Mouse (Mus musculus) embryonic facial prominence, embryonic 11.5 days (tissue): Measurements from ENCODE around the gene Pklr. TPM values are rescaled to one million over a fixed set of nuclear protein-coding genes. Genes with fewer than 3 reads are reported as not detected.

Experiments
- ATAC-seq: fragments of 200-750 bp; cut with Nextera tagmentation; replicated peaks from 2 replicates; pipeline ENCODE4 v1.8.0; 2017; ENCODE audit warnings: low read depth; ENCODE audit not compliant: insufficient number of reproducible peaks, low FRiP score, low TSS enrichment
- DNase-seq: peaks from one replicate; pipeline ENCODE4 v3.0.0-alpha.2; 2015; ENCODE audit warnings: low spot score
- H3K27ac ChIP-seq: fragments of 300-500 bp; sonication (generic); replicated peaks from 2 replicates; pipeline ENCODE4 v1.5.1; 2014; ENCODE audit warnings: mild to moderate bottlenecking, low read depth, low read length, control low read depth
- H3K27me3 ChIP-seq: fragments of 300-500 bp; sonication (generic); 2 replicates; pipeline ENCODE4 v1.6.1; 2014; ENCODE audit warnings: mild to moderate bottlenecking, low read length, moderate library complexity, mixed read lengths; ENCODE audit not compliant: control insufficient read depth, insufficient read depth
- H3K36me3 ChIP-seq: fragments of 300-500 bp; sonication (generic); replicated peaks from 2 replicates; pipeline ENCODE4 v1.6.1; 2014; ENCODE audit warnings: low read depth, mild to moderate bottlenecking, low read length, moderate library complexity, mixed read lengths; ENCODE audit not compliant: control insufficient read depth, insufficient read depth
- H3K4me1 ChIP-seq: fragments of 300-500 bp; sonication (generic); 2 replicates; pipeline ENCODE4 v1.6.1; 2014; ENCODE audit warnings: low read length, mixed read lengths; ENCODE audit not compliant: control insufficient read depth, insufficient read depth
- H3K4me2 ChIP-seq: fragments of 300-500 bp; sonication (generic); 2 replicates; pipeline ENCODE4 v1.6.1; 2014; ENCODE audit warnings: low read depth, mild to moderate bottlenecking, control low read depth, low read length, moderate library complexity
- H3K4me3 ChIP-seq: fragments of 300-500 bp; sonication (generic); 2 replicates; pipeline ENCODE4 v1.5.1; 2014; ENCODE audit warnings: low read depth, low read length, control low read depth
- H3K9ac ChIP-seq: fragments of 300-500 bp; sonication (generic); replicated peaks from 2 replicates; pipeline ENCODE4 v1.6.1; 2014; ENCODE audit warnings: mild to moderate bottlenecking, control low read depth, low read length
- H3K9me3 ChIP-seq: fragments of 300-500 bp; sonication (generic); replicated peaks from 2 replicates; pipeline ENCODE4 v1.6.1; 2016; ENCODE audit warnings: mild to moderate bottlenecking, low read length, inconsistent platforms, mixed read lengths; ENCODE audit not compliant: control insufficient read depth
- WGBS: fragments of 180-500 bp; shearing (Covaris S2); extraction: QIAGEN DNeasy Blood & Tissue Kit; methylation state at CpG from one replicate; pipeline ENCODE4 v1.1.7; 2014; 5-methylcytosine and 5-hydroxymethylcytosine counted together
- polyA plus RNA-seq: library from polyadenylated mRNA; unstranded; fragments of >200 nt; fragmentation: Nextera tagmentation; extraction: Ambion mirVana; gene quantifications from 2 replicates; pipeline ENCODE4 v1.2.1, GENCODE M21; 2014

Gene Pklr
- polyA plus RNA-seq, 1 experiment from 2014 or later: 1.5 TPM

DNA sequence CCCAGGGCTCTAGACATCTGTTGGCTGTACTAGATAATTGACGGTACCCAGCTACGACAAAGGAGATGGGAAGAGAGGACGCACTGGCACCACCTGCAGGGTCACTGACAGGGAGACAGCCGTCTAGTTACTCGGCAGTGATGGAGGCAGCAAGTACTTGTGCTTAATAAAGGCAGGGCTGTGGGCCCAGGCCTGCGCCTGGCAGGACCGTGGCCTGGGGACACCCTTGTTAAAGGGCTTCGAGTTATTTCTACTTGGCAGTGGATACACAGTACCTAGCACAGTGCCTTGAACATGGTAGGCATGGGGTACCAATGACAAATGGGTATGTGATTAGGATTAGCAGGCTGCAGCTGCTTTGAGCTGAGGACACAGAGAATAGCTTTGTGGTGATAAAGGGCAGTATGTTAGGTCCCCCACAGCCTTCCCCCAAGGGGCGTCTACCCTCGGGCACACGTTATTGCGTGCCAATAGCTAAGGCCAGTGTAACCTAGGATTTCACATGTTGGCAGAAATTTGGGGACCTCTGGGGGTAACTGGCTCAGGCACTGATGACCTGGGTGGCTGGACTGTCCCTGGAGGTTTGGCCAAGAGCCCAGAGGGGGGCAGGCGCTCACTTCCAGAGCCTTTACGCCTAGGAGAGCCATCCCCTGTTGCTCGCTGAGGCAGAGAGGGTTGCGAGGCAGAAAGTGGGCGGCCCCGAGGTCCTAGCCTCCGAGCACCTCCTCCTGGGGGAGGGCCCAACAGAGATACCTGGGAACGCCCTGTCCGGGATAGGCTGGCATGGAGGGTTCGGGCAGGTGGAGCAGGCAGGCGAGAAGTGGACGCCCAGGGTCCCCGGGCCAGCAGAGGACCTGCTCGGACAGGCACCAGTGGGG lies 11.4 kb downstream of the Pklr start:
- peak overlapping the region; percentile 18; the same call in 1 of the 2 replicates for H3K9ac ChIP-seq
- H3K27me3 ChIP-seq: peaks cover 10% of the 10 kb centered on the region

DNA sequence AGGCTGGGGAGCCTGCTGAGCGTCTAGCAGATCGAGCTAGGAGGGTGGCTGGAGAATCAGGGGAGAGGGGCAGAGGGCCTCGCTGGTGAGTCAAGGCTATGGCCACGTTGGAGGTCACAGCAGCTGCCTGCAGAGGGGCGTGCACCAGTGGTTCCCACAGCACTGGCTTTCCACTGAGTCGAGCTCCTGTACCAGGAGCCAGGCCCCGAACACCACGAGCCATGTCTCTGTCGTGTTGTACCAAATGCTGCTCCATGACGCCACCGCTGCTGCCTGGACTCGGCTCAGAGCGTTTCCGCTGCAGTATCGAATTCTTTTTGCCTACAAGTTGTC lies 12.0 kb downstream of the Pklr start:
- Histone ChIP-seq H3K9ac (peak overlapping the region; percentile 18; the same call in 1 of the 2 replicates), H3K36me3 (no peaks in the 10 kb centered on the region), H3K4me2 (peak overlapping the region; percentile 57), H3K9me3 (no peaks in the 10 kb centered on the region), H3K4me1 (peaks cover 4% of the 10 kb centered on the region), H3K27ac (no peak overlapping the region), H3K27me3 (peaks cover 10% of the 10 kb centered on the region), H3K4me3 (peak overlapping the region; percentile 15)
- DNase-seq (peak; percentile 29), ATAC-seq (peak; percentile 22; the same call in 1 of the 2 replicates)
- WGBS: 8% methylated on average over 15 of the region's 15 CpGs

More for the DNA sequence above, 11.4 kb downstream of the Pklr start:
- peak; percentile 72; the same call in 1 of the 2 replicates for ATAC-seq
- Histone ChIP-seq H3K4me3 (peak overlapping the region; percentile 15), H3K36me3 (no peaks in the 10 kb centered on the region), H3K9me3 (no peaks in the 10 kb centered on the region), H3K4me1 (peaks cover 4% of the 10 kb centered on the region), H3K27ac (no peak overlapping the region), H3K4me2 (peak overlapping the region; percentile 57)
- 21% methylated on average over 26 of the region's 26 CpGs for WGBS
- DNase-seq: peak; percentile 37

DNA sequence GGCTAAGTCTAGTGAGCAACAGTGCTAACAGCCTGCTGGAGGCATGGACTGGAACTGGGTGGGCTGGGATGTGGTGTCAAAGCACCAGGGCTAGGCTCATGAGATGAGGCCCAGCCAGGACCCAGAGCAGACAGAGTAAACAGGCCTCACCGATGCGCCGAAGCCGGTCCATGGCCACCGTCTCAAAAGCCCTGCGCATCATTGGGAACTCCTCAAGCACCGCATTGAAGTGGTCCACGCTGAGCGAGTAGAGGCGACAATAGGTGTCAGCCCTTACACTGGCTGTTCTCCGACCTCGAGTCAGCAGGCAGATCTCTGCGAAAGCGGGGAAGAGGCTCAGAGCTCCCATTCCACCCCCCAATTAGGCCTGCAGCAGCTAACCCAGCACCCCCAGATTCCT lies 12.6 kb downstream of the Pklr start:
- H3K27ac ChIP-seq: no peak overlapping the region
- H3K9ac ChIP-seq: no peak overlapping the region
- peaks cover 10% of the 10 kb centered on the region for H3K27me3 ChIP-seq
- no peak overlapping the region for H3K4me3 ChIP-seq
- 71% methylated on average over 14 of the region's 14 CpGs for whole genome bisulfite sequencing
- no peaks in the 10 kb centered on the region for H3K36me3 ChIP-seq
- no peak overlapping the region for H3K4me2 ChIP-seq
- ATAC-seq (no peak), DNase-seq (no peak)
- no peaks in the 10 kb centered on the region for H3K9me3 ChIP-seq
- peaks cover 4% of the 10 kb centered on the region for H3K4me1 ChIP-seq

DNA sequence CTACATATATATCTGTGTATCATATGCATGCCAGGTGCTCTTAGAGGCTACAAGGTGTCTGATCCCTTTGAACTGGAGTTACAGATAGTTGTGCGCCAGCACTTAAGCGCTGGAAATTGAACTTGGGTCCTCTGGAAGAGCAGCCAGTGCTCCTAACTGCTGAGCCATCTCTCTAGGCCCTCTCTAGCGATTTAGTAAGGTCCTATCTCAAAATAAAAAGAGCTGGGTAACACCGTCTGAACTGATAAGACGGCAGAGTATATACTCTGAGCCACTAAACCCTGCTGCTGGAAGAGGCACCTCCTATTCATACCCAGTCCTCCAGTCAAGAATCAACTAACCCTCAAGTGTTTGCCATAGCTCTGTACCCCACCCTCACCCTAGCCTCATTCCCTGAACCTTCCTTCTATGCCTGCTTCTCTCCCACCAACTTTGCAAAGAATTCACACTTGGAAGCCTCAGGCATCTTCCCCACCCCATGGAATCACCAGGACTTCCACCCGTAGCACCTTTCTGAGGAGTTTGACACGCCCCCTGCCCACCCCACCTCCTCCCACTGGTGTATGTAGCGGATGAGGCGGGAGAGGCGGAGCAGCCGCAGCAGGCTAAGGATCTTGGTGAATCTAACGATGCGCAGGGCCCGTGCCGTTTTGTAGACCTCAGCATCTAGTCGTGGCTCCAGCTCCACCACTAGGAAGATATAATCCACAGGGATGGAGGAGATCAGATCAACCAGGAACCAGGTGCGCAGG lies 16.3 kb downstream of the Pklr start:
- H3K9ac ChIP-seq: no peak overlapping the region
- no peaks in the 10 kb centered on the region for H3K9me3 ChIP-seq
- peaks cover 8% of the 10 kb centered on the region for H3K27me3 ChIP-seq
- no peak for DNase-seq
- WGBS: 62% methylated on average over 17 of the region's 17 CpGs
- H3K4me3 ChIP-seq: no peak overlapping the region
- ATAC-seq: no peak
- H3K4me2 ChIP-seq: no peak overlapping the region
- no peak overlapping the region for H3K27ac ChIP-seq
- peaks cover 4% of the 10 kb centered on the region for H3K4me1 ChIP-seq
- H3K36me3 ChIP-seq: no peaks in the 10 kb centered on the region

DNA sequence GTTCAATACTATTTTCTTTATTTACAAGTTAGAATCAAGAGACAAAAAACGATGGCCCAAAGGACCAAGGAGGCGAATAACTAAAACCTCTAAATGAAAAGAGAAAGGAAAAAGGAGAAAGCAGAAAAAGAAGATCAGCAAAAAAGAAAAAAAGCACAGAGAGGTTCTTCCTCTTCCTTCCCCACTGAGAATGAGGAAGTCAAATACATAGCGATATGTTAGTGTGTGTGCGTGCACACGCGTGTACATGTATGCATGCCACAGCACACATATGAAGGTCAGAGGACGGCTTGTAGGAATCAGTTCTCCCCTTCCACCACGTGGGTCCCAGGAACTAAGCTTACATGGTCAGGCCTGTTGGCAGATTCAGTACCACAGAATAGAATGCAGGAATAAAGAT lies 21.0 kb downstream of the Pklr start:
- no peaks in the 10 kb centered on the region for H3K9me3 ChIP-seq
- DNase-seq: no peak
- H3K4me2 ChIP-seq: no peak overlapping the region
- WGBS: 81% methylated on average over 8 of the region's 8 CpGs
- no peak for ATAC-seq
- H3K27ac ChIP-seq: no peak overlapping the region
- no peaks in the 10 kb centered on the region for H3K27me3 ChIP-seq
- no peak overlapping the region for H3K4me3 ChIP-seq
- H3K9ac ChIP-seq: no peak overlapping the region
- H3K36me3 ChIP-seq: no peaks in the 10 kb centered on the region
- H3K4me1 ChIP-seq: no peaks in the 10 kb centered on the region

DNA sequence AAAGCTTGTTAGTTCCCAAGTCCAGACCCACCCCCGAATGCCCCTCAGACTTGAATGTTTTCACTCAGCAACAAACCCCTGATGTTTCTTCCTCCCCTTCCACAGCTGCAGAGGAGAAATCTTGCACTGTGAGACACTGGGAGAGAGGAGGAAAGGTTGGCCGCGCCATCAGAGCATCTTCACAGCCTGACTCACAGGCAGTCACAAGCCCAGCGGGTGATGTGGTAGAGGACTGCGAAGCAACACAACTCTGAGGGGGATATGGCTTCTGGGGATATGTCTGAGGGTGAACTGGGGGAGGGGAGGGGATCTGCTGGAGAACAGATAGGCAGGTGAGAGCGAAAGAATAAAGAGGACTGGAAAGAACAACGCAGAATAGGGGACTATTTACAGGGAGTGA lies 22.7 kb downstream of the Pklr start:
- no peaks in the 10 kb centered on the region for H3K4me1 ChIP-seq
- no peak overlapping the region for H3K4me3 ChIP-seq
- no peaks in the 10 kb centered on the region for H3K36me3 ChIP-seq
- H3K27me3 ChIP-seq: no peaks in the 10 kb centered on the region
- H3K4me2 ChIP-seq: no peak overlapping the region
- WGBS: 19% methylated on average over 7 of the region's 7 CpGs
- no peak overlapping the region for H3K27ac ChIP-seq
- DNase-seq (no peak), ATAC-seq (no peak)
- no peak overlapping the region for H3K9ac ChIP-seq
- H3K9me3 ChIP-seq: no peaks in the 10 kb centered on the region

DNA sequence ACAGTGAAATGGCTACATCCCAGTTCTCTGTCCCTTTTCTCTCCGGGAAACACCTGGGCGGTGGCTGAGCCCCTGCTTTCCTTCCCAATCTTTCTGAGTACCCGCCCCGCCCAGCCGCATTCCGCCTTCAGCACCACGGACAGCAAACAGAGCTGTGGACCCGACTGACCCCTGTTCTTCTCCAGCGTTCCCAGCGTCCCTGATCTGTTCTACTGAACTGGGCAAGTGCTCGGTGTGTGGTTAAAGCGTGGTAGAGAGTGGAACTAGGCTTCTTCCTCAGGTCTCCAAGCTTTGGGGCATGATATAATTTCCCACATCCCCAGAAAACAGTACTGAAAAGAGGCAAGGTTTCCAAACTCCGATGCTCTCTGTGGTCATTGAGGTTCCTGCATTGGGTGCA lies 23.3 kb downstream of the Pklr start:
- Histone ChIP-seq H3K9ac (no peak overlapping the region), H3K4me2 (peak overlapping the region; percentile 94), H3K4me1 (no peaks in the 10 kb centered on the region), H3K27ac (no peak overlapping the region), H3K27me3 (no peaks in the 10 kb centered on the region), H3K36me3 (no peaks in the 10 kb centered on the region), H3K9me3 (no peaks in the 10 kb centered on the region), H3K4me3 (peak overlapping the region; percentile 50)
- WGBS: 2% methylated on average over 13 of the region's 13 CpGs
- 0 out of 2 replicates have a peak, but pooled peaks have one; percentile 16 for ATAC-seq
- peak; percentile 79 for DNase-seq
